Mouse (Mus musculus): Measurements from ENCODE around the gene BC005624. TPM values are rescaled to one million over a fixed set of nuclear protein-coding genes. Genes with fewer than 3 reads are reported as not detected.
"Not testable (repeated sequence)": the region's sequence is repeated elsewhere in the genome, so short reads cannot be mapped to it uniquely, and the experiment has no call there.

Gene BC005624
- polyA plus RNA-seq, 1 experiment, result 14.5 TPM

- no peak for DNase-seq (ENCODE audit: low read depth in 1 of 2, low spot score in 2 of 2)
- TF ChIP-seq CTCF (IDR thresholded peaks at IDR 0.05; ENCODE audit: extremely low read depth, insufficient read depth, insufficient read length, insufficient replicate concordance), result no peak
- TF ChIP-seq POLR2A (IDR thresholded peaks at IDR 0.05; ENCODE audit: low read depth, low read length), result no peak
- Histone ChIP-seq H3K36me3 (ENCODE audit: control insufficient read depth, insufficient read depth, low read length) (peaks cover 51% of the 10 kb centered on the region), H3K4me3 (ENCODE audit: extremely low read depth, insufficient read depth, insufficient read length) (no peak overlapping the region), H3K27me3 (ENCODE audit: control insufficient read depth, insufficient read depth, low read length) (no peaks in the 10 kb centered on the region), H3K27ac (ENCODE audit: insufficient read depth, low read length) (no peak overlapping the region), H3K4me1 (ENCODE audit: control insufficient read depth, insufficient read depth, insufficient read length) (no peaks in the 10 kb centered on the region)
- WGBS, result 81% methylated on average over 5 of the region's 5 CpGs
Observed at GRCm38 (mm10) chr2:30959856-30960255, 22.1 kb downstream of the BC005624 start.

- no peaks in the 10 kb centered on the region for H3K27me3 ChIP-seq (ENCODE audit: control insufficient read depth, insufficient read depth, low read length)
- H3K4me3 ChIP-seq (ENCODE audit: extremely low read depth, insufficient read depth, insufficient read length), result no peak overlapping the region
- H3K36me3 ChIP-seq (ENCODE audit: control insufficient read depth, insufficient read depth, low read length), result peaks cover 47% of the 10 kb centered on the region
- TF ChIP-seq CTCF (IDR thresholded peaks at IDR 0.05; ENCODE audit: extremely low read depth, insufficient read depth, insufficient read length, insufficient replicate concordance), result no peak
- no peak for TF ChIP-seq POLR2A (IDR thresholded peaks at IDR 0.05; ENCODE audit: low read depth, low read length)
- DNase-seq (ENCODE audit: low read depth in 1 of 2, low spot score in 2 of 2), result no peak
- H3K4me1 ChIP-seq (ENCODE audit: control insufficient read depth, insufficient read depth, insufficient read length), result peaks cover 3% of the 10 kb centered on the region; the same call in 1 of the 2 replicates
- no peak overlapping the region for H3K27ac ChIP-seq (ENCODE audit: insufficient read depth, low read length)
- 94% methylated on average over 14 of the region's 14 CpGs for WGBS
Observed at GRCm38 (mm10) chr2:30958726-30959125, 23.3 kb downstream of the BC005624 start.

GRCm38 (mm10) chr2:30957511-30957910, 24.5 kb downstream of the BC005624 start:
- Histone ChIP-seq H3K4me3 (ENCODE audit: extremely low read depth, insufficient read depth, insufficient read length) (no peak overlapping the region), H3K27ac (ENCODE audit: insufficient read depth, low read length) (no peak overlapping the region), H3K36me3 (ENCODE audit: control insufficient read depth, insufficient read depth, low read length) (peaks cover 38% of the 10 kb centered on the region), H3K4me1 (ENCODE audit: control insufficient read depth, insufficient read depth, insufficient read length) (peaks cover 8% of the 10 kb centered on the region; the same call in 1 of the 2 replicates), H3K27me3 (ENCODE audit: control insufficient read depth, insufficient read depth, low read length) (no peaks in the 10 kb centered on the region)
- WGBS, result 85% methylated on average over 4 of the region's 4 CpGs
- no peak for DNase-seq (ENCODE audit: low read depth in 1 of 2, low spot score in 2 of 2)
- TF ChIP-seq POLR2A (IDR thresholded peaks at IDR 0.05; ENCODE audit: low read depth, low read length), result no peak
- TF ChIP-seq CTCF (IDR thresholded peaks at IDR 0.05; ENCODE audit: extremely low read depth, insufficient read depth, insufficient read length, insufficient replicate concordance), result no peak

GRCm38 (mm10) chr2:30954797-30955196, 27.2 kb downstream of the BC005624 start:
- no peak overlapping the region for H3K4me3 ChIP-seq (ENCODE audit: extremely low read depth, insufficient read depth, insufficient read length)
- no peak for TF ChIP-seq CTCF (IDR thresholded peaks at IDR 0.05; ENCODE audit: extremely low read depth, insufficient read depth, insufficient read length, insufficient replicate concordance)
- TF ChIP-seq POLR2A (IDR thresholded peaks at IDR 0.05; ENCODE audit: low read depth, low read length), result no peak
- peak in 1 of 2 experiments; percentile 26 for DNase-seq (ENCODE audit: low read depth in 1 of 2, low spot score in 2 of 2)
- H3K27ac ChIP-seq (ENCODE audit: insufficient read depth, low read length), result no peak overlapping the region
- 38% methylated on average over 6 of the region's 6 CpGs for WGBS
- peaks cover 24% of the 10 kb centered on the region for H3K36me3 ChIP-seq (ENCODE audit: control insufficient read depth, insufficient read depth, low read length)
- no peaks in the 10 kb centered on the region for H3K27me3 ChIP-seq (ENCODE audit: control insufficient read depth, insufficient read depth, low read length)
- peaks cover 8% of the 10 kb centered on the region; the same call in 1 of the 2 replicates for H3K4me1 ChIP-seq (ENCODE audit: control insufficient read depth, insufficient read depth, insufficient read length)

GRCm38 (mm10) chr2:30952824-30953490, 29.0 kb downstream of the BC005624 start, which contains the start of gene Tor1b:
Gene Tor1b, plus strand, starts transcription at chr2:30952959.
- peak; percentile 2; the same call in 1 of the 2 replicates for TF ChIP-seq CTCF (IDR thresholded peaks at IDR 0.05; ENCODE audit: extremely low read depth, insufficient read depth, insufficient read length, insufficient replicate concordance)
- TF ChIP-seq POLR2A (IDR thresholded peaks at IDR 0.05; ENCODE audit: low read depth, low read length), result peak; percentile 97
- WGBS, result under 1% methylated on average over 60 of the region's 60 CpGs
- Histone ChIP-seq H3K27ac (ENCODE audit: insufficient read depth, low read length) (peak within 1 kb of the TSS; percentile 76), H3K36me3 (ENCODE audit: control insufficient read depth, insufficient read depth, low read length) (peaks cover 10% of the 10 kb centered on the region), H3K4me3 (ENCODE audit: extremely low read depth, insufficient read depth, insufficient read length) (peak within 1 kb of the TSS; percentile 96), H3K27me3 (ENCODE audit: control insufficient read depth, insufficient read depth, low read length) (no peaks in the 10 kb centered on the region), H3K4me1 (ENCODE audit: control insufficient read depth, insufficient read depth, insufficient read length) (peaks cover 8% of the 10 kb centered on the region; the same call in 1 of the 2 replicates)
- DNase-seq (ENCODE audit: low read depth in 1 of 2, low spot score in 2 of 2), result peak; percentile 76 to 79

- Histone ChIP-seq H3K27ac (ENCODE audit: insufficient read depth, low read length) (no peak overlapping the region), H3K4me1 (ENCODE audit: control insufficient read depth, insufficient read depth, insufficient read length) (peaks cover 8% of the 10 kb centered on the region; the same call in 1 of the 2 replicates), H3K27me3 (ENCODE audit: control insufficient read depth, insufficient read depth, low read length) (no peaks in the 10 kb centered on the region), H3K36me3 (ENCODE audit: control insufficient read depth, insufficient read depth, low read length) (peaks cover 9% of the 10 kb centered on the region), H3K4me3 (ENCODE audit: extremely low read depth, insufficient read depth, insufficient read length) (peak overlapping the region; percentile 26; the same call in 1 of the 2 replicates)
- DNase-seq (ENCODE audit: low read depth in 1 of 2, low spot score in 2 of 2), result no peak
- 41% methylated on average over 5 of the region's 5 CpGs for WGBS
- TF ChIP-seq CTCF (IDR thresholded peaks at IDR 0.05; ENCODE audit: extremely low read depth, insufficient read depth, insufficient read length, insufficient replicate concordance), result no peak
- TF ChIP-seq POLR2A (IDR thresholded peaks at IDR 0.05; ENCODE audit: low read depth, low read length), result no peak
Observed at GRCm38 (mm10) chr2:30952457-30952823, 29.6 kb downstream of the BC005624 start.

GRCm38 (mm10) chr2:30942603-30943011, 39.4 kb downstream of the BC005624 start:
- peak; percentile 62 to 72 for DNase-seq (ENCODE audit: low read depth in 1 of 2, low spot score in 2 of 2)
- WGBS, result 1% methylated on average over 16 of the region's 16 CpGs
- peak overlapping the region; percentile 72 for H3K27ac ChIP-seq (ENCODE audit: insufficient read depth, low read length)

GRCm38 (mm10) chr2:30942116-30942515, 39.9 kb downstream of the BC005624 start:
- H3K27ac ChIP-seq (ENCODE audit: insufficient read depth, low read length); H3K4me1 ChIP-seq (ENCODE audit: control insufficient read depth, insufficient read depth, insufficient read length); DNase-seq (ENCODE audit: low read depth in 1 of 2, low spot score in 2 of 2); H3K4me3 ChIP-seq (ENCODE audit: extremely low read depth, insufficient read depth, insufficient read length); H3K36me3 ChIP-seq (ENCODE audit: control insufficient read depth, insufficient read depth, low read length); H3K27me3 ChIP-seq (ENCODE audit: control insufficient read depth, insufficient read depth, low read length): not testable (repeated sequence)
- 14% methylated on average over 7 of the region's 7 CpGs for WGBS

More at GRCm38 (mm10) chr2:30942603-30943011, 39.4 kb downstream of the BC005624 start:
- H3K4me3 ChIP-seq (ENCODE audit: extremely low read depth, insufficient read depth, insufficient read length), result peak overlapping the region; percentile 94
- H3K4me1 ChIP-seq (ENCODE audit: control insufficient read depth, insufficient read depth, insufficient read length), result no peaks in the 10 kb centered on the region
- H3K27me3 ChIP-seq (ENCODE audit: control insufficient read depth, insufficient read depth, low read length), result no peaks in the 10 kb centered on the region
- H3K36me3 ChIP-seq (ENCODE audit: control insufficient read depth, insufficient read depth, low read length), result no peaks in the 10 kb centered on the region
- no peak for TF ChIP-seq POLR2A (IDR thresholded peaks at IDR 0.05; ENCODE audit: low read depth, low read length)
- peak; percentile 94 for TF ChIP-seq CTCF (IDR thresholded peaks at IDR 0.05; ENCODE audit: extremely low read depth, insufficient read depth, insufficient read length, insufficient replicate concordance)

Data from spleen, adult 2 months (tissue).